Mouse (Mus musculus) CD4-positive, CD25-positive, alpha-beta regulatory T cell, adult 2 months (primary cell): ENCODE data around the gene Col11a2.

Source experiments
- DNase-seq: peaks from one replicate; pipeline ENCODE4 v3.0.0-alpha.2; 2012; ENCODE audit warnings: low read depth, low spot score

Gene Col11a2

GRCm38 (mm10) chr17:34102831-34103230, 63.6 kb downstream of the Col11a2 start:
- peak; percentile 77 for DNase-seq

- no peak for DNase-seq
These were observed 65.6 kb downstream of the Col11a2 start for GRCm38 (mm10) chr17:34104804-34105203.

GRCm38 (mm10) chr17:34106555-34106954, 67.3 kb downstream of the Col11a2 start:
- DNase-seq = no peak

- DNase-seq = no peak
These were observed 68.1 kb downstream of the Col11a2 start for GRCm38 (mm10) chr17:34107109-34107867.

- DNase-seq = no peak
These were observed 69.2 kb downstream of the Col11a2 start for GRCm38 (mm10) chr17:34108460-34108859.

- DNase-seq = peak; percentile 70
These were observed 70.0 kb downstream of the Col11a2 start for GRCm38 (mm10) chr17:34109038-34109805.

- peak; percentile 49 for DNase-seq
These were observed 70.6 kb downstream of the Col11a2 start for GRCm38 (mm10) chr17:34109806-34110195.

GRCm38 (mm10) chr17:34110309-34110708, 71.1 kb downstream of the Col11a2 start:
- no peak for DNase-seq

- no peak for DNase-seq
These were observed 74.9 kb downstream of the Col11a2 start for GRCm38 (mm10) chr17:34114114-34114513.
